Mouse (Mus musculus) Patski (cell line): Measurements from ENCODE around the gene Sclt1. TPM values are rescaled to one million over a fixed set of nuclear protein-coding genes. Genes with fewer than 3 reads are reported as not detected.
"Not testable (repeated sequence)": the region's sequence is repeated elsewhere in the genome, so short reads cannot be mapped to it uniquely, and the experiment has no call there.

ENCODE experiments used
- ATAC-seq: fragments of 100-300 bp; one replicate; pipeline ENCODE4 v1.8.0; 2021
- CTCF ChIA-PET: fragments of 350-600 bp; sonication (Branson Sonifier 250); formaldehyde crosslinking; loops from one replicate; lab custom pipeline; 2022; ENCODE audit warnings: inconsistent platforms; lab: Charles Lee
- POLR2A ChIA-PET: fragments of 350-600 bp; sonication (Branson Sonifier 250); formaldehyde crosslinking; loops from one replicate; lab custom pipeline; 2022; ENCODE audit warnings: antibody characterized with exemption, inconsistent platforms; lab: Charles Lee
- DNase-seq: peaks from one replicate; pipeline ENCODE4 v3.0.0-alpha.2; 2011; ENCODE audit warnings: low read depth, low spot score
- H3K27me3 ChIP-seq: fragments of 371-371 bp; one replicate; pipeline ENCODE4 v1.5.1; 2021
- CTCF ChIP-seq: fragments of 100-300 bp; IDR thresholded peaks from one replicate; pipeline ENCODE4 v1.5.1; 2021
- in situ Hi-C: fragments of 300-500 bp; cut with MboI; formaldehyde crosslinking; loops from 3 replicates; pipeline ENCODE4 v1.11.1; 2018; ENCODE audit warnings: low pct_unique_long_range_greater_than_20kb, mixed read lengths
- polyA plus RNA-seq: library from polyadenylated mRNA; unstranded; gene quantifications from one replicate; pipeline ENCODE4 v1.2.3, GENCODE M21; 2021

Gene Sclt1
- polyA plus RNA-seq, result 20.5 TPM

DNA sequence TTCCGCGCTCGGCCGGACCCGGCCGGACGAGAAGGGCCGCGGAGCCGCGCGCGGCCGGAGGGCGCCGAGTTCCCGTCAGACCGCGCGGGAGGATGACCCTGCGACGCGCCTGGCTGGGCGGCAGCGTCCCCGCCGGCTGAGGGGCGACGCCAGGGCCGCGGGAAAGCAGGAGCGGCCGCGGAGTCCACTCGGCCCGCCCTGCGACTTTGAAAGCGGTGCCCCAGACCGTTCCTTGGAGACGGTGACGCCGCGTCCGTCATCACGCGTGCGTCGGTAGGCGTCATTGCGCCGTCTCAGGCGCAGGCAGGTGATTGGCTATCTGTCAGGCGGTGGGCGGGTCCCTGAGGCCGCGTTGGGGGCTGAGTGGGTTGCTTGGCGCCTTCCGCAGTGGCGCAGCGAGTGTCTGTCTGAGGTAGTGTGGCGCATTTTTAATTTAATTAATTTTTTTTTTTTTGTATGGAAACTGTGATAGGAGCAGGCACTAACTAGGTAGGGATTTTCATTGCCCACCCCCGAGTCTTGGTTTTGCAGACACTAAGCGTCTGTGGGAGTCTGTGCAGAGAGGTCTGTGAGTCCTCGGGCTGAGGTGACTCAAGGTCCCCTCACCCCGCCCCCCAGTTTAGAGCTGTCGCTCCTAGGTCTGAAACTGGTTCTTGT is at the start of gene Sclt1, which contains the start of gene D3Ertd751e:
Sclt1 (minus strand) TSS at position 237 of the 657 bp plus-strand sequence.
D3Ertd751e (plus strand) TSS at position 334 of the 657 bp plus-strand sequence.
- no peaks in the 10 kb centered on the region for H3K27me3 ChIP-seq
- DNase-seq (peak; percentile 89), ATAC-seq (peak; percentile 98)
- ChIA-PET CTCF (interaction anchor here (1.5 to 5.3 kb wide), 3 partner anchors 12 to 559 kb away, joined by 3 to 37 read pairs (median 7); no protein-coding TSS in a partner anchor), POLR2A (no interaction called here)
- in situ Hi-C loops, result no loop called here
- TF ChIP-seq CTCF, result no peak

DNA sequence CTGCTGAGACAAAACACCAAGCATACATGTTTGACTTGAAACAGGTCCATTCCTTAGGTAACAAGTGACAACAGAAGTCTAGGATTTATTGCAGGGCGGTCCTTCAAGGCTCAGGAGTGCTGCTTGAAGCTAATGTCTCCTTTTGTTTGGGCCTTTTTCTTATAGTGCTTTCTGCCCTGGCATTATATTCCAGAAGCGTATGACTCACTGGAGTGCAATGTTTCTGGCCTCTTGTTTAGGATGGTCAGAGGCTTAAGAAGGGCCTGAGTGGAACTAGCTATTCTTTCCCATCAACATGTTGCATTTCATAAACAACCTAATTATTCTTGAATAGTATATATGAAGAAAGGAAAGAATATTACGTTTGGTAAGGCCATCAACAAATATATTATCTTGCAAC is 19.8 kb upstream of the Sclt1 start:
- no peaks in the 10 kb centered on the region for H3K27me3 ChIP-seq
- in situ Hi-C loops, result no loop called here
- peak; percentile 69 for ATAC-seq
- ChIA-PET POLR2A (no interaction called here), CTCF (interaction anchor here (0.9 to 1.2 kb wide), 2 partner anchors 10 to 12 kb away, joined by 3 read pairs; no protein-coding TSS in a partner anchor)
- TF ChIP-seq CTCF, result no peak
- no peak for DNase-seq

DNA sequence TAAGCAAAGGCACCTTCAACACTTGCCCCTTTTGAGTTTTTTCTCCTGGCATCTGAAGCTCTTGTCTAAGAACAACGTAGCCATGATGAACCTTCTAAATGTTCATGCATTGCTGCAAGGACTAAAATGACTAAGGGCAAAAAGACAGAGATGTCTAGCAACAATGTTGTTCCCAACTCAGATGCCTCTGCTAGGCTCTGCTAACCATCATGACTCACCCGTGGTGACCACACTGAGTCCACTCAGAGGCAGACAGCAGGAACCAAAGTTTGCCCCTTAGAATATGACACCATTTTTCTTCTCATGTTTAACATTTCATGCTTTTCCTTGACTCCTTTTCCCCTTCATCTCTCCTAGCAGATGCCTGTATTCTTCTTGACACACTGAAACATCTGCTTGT is 12.2 kb upstream of the Sclt1 start:
- ATAC-seq, result peak; percentile 94
- ChIA-PET POLR2A (no interaction called here), CTCF (interaction anchor here (1.6 to 5.9 kb wide), 2 partner anchors 10 to 28 kb away, joined by 5 to 37 read pairs; partner anchors contain the start of genes D3Ertd751e and Sclt1)
- in situ Hi-C loops, result no loop called here
- no peaks in the 10 kb centered on the region for H3K27me3 ChIP-seq
- DNase-seq, result no peak
- no peak for TF ChIP-seq CTCF

DNA sequence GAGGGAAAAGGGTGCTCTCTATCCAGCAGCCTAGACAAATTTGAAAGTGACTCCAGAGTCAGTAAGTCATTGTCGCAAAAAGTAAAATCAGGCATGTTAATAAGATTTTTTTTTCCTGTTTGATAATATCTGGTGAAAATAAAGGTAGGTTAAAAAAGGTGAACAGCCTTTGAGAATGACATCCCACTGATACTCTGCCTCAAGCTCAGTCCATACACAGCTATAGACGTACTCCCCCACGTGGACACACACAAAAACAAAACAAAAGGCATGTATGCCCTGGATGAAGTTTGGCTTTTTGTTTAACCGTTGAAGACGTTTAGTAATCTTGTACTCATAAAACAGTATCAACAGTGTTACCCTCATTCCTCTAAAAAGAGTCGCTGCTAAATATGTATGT is 1.1 kb upstream of the Sclt1 start:
- peak; percentile 50 for TF ChIP-seq CTCF
- DNase-seq, result no peak
- ATAC-seq, result no peak
- ChIA-PET POLR2A (no interaction called here), CTCF (interaction anchor here (0.7 to 5.3 kb wide), 8 partner anchors 11 to 911 kb away, joined by 3 to 37 read pairs (median 3); no protein-coding TSS in a partner anchor)
- in situ Hi-C loops, result no loop called here
- no peaks in the 10 kb centered on the region for H3K27me3 ChIP-seq

DNA sequence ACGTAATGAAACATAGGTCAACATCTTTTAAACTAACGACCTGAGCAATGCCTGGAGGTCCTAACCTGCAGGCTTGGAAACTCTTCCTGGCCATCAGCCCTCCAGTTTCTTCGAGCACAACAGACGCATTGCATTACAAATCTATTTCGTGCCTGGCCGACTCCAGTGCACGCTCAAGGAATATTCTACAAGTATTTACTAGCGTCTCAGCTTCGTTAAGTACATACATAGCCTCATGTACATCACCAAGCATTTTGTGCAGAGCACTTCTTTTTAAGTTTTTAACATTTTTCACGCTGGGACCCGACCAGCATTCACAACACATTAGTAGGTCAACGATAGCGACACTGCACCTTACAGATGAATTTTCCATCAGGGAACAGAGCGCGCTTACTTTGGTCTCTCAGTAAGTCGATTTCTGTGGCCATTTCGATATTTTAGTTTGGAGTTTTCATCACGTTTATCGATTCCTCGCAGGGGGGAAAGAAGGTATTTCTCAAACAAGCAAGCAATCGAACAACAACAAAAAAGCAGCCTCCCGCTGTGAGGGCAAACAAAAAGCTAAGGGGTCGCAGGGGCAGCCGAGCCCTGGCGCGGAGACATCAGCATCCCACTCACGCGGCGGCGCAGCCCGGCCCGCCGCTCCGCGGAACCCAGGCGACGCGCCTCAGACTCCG is 575 bp downstream of the Sclt1 start:
- ChIA-PET CTCF (no interaction called here), POLR2A (interaction anchor here (1.3 kb wide), 1 partner anchor 10 kb away, joined by 3 read pairs; no protein-coding TSS in a partner anchor)
- in situ Hi-C loops, result no loop called here
- DNase-seq (no peak), ATAC-seq (peak; percentile 18)
- H3K27me3 ChIP-seq, result no peaks in the 10 kb centered on the region
- no peak for TF ChIP-seq CTCF

DNA sequence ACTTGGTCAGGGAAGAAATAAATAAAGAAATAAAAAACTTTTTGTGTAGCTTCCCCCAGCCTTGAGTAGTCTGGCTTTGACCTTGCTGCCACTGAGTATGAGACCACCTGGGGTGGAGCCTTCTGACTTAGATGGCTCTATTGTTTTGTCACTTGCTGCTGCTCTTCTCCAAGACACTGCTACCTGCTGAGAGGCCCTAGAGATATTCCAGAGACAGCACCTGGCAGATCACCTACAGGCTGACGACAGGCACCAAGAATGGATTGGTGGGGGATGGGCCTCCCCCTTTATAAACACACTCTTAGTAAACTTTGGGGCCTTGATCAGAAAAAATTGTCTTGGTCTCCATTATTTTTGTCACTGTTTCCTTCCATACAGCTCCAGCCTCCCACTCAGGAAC is 46.6 kb downstream of the Sclt1 start:
- TF ChIP-seq CTCF, result no peak
- ATAC-seq, result no peak
- H3K27me3 ChIP-seq, result no peaks in the 10 kb centered on the region
- ChIA-PET CTCF (no interaction called here), POLR2A (no interaction called here)
- DNase-seq, result no peak
- in situ Hi-C loops, result no loop called here

DNA sequence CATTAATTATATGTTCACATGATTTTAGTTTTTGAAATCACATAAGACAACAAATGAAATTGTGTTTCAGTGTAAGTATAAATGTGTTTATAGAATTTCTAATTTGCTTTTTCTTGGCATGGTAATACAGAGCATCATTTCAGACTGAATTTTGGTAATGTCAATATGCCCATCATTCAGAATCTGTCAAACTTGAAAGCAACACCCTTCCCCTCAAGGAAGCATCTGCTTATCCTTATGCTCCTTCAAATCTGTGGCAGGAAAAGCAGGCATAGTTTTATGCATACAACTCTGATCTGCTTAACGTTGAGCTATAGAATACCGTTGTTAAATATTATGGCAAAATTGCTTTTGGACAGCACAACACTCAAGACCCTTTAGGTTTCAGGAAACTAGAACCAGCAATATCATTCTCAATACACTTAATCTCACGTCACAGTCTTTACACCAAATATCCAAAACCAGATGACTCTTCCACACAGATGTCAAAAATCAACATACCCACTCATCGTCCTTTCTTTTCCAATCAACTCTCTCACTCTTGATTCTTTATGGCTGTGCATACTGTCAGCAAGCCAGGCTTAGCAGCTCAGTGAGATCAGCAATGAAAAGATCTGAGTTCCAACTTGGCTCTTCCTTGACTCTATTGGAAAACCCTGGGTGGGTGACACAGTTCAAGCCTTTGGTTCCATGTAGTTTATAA is 49.7 kb downstream of the Sclt1 start:
- DNase-seq (no peak), ATAC-seq (no peak)
- ChIA-PET CTCF (interaction anchor here (0.7 to 1.3 kb wide), 5 partner anchors 18 to 111 kb away, joined by 3 read pairs; no protein-coding TSS in a partner anchor), POLR2A (no interaction called here)
- in situ Hi-C loops, result no loop called here
- no peak for TF ChIP-seq CTCF
- no peaks in the 10 kb centered on the region for H3K27me3 ChIP-seq

DNA sequence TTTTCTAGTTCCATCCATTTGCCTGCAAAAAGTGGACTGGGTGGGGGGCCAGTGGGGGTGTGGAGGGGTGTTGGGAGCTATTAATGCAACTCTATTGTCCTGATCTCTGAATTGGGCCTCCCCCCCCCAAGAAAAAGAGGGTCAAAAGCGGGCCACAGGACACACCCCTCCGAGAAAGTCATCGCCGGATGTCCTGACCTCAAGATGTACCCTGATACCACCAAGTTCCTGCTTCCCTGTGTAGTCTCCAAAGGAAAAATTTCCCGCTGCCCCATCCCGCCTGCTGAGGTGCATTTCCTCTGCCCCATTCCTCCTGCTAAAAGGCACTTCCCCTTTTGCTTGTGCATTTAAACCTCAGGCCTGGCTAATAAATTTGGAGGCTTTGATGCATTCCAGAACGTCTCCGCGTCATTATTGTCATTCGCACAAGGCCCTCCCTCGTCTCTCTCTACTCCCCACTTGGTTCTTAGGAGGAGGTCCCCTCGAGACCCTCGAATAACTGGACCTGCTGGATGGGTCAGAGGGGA is 52.1 kb downstream of the Sclt1 start:
- POLR2A ChIA-PET, result interaction anchor here (0.7 kb wide), 1 partner anchor 364 kb away, joined by 8 read pairs; no protein-coding TSS in a partner anchor

DNA sequence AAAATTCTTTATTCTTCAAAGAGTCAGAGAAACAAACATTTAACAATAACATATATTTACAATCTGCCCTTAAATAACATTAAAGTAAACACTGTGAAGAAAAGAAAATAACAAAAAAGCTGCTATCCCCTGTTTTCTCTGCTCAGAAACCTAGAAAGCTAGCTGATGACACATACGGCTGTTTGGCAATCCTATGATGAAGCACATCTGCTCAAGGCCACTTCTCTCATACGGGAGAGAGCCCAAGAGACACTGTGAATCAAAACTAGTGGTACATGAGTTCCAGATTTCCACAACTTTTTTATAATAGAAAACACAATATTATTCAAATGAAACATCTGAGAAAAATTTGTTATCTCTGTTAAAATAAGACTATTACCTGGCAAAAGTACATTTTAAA is 55.9 kb downstream of the Sclt1 start:
- TF ChIP-seq CTCF, result no peak
- ChIA-PET CTCF (interaction anchor here (1.3 kb wide), 1 partner anchor 19 kb away, joined by 3 read pairs; no protein-coding TSS in a partner anchor), POLR2A (no interaction called here)
- DNase-seq, result no peak
- no peak for ATAC-seq
- H3K27me3 ChIP-seq, result no peaks in the 10 kb centered on the region
- in situ Hi-C loops, result no loop called here

More for the DNA sequence above, 52.1 kb downstream of the Sclt1 start:
- in situ Hi-C loops, H3K27me3 ChIP-seq, DNase-seq, ATAC-seq, CTCF ChIA-PET: not testable (repeated sequence)

DNA sequence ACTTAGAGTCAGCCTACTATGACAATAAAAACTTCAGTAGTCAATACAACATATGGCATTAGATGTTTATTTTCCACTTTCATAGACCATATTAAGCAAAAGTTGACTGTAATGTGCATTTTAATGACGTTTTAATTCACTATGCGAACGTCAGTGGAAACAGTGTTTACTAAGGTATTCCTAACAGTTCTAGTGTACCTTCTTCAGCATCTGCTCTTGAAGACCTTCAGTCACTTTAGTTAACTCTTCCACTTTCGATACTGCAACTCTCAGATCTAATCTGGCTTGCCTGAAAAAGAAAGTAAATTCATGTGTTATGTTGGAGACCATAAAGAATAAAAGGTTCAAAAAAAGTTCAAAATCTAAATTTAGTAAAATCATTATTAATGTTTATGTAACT is 60.2 kb downstream of the Sclt1 start:
- ChIA-PET CTCF (no interaction called here), POLR2A (no interaction called here)
- in situ Hi-C loops, result no loop called here
- DNase-seq (no peak), ATAC-seq (no peak)
- no peaks in the 10 kb centered on the region for H3K27me3 ChIP-seq
- TF ChIP-seq CTCF, result no peak
